Mouse (Mus musculus) cerebellum, adult (tissue): ENCODE results near the gene Rapgef4.
"Not testable (repeated sequence)": the region's sequence is repeated elsewhere in the genome, so short reads cannot be mapped to it uniquely, and the experiment has no call there.

Experiments
- ATAC-seq: cut with Nextera tagmentation; 2 replicates; pipeline ENCODE4 v1.9.2; 2017; ENCODE audit warnings: mild to moderate bottlenecking, moderate library complexity, mixed read lengths; ENCODE audit not compliant: insufficient number of reproducible peaks, low FRiP score, low TSS enrichment

The Rapgef4 gene

GRCm38 (mm10) chr2:72141732-72142131 lies 160.7 kb downstream of the Rapgef4 start:
- ATAC-seq: not testable (repeated sequence)

GRCm38 (mm10) chr2:72143413-72143812 lies 162.4 kb downstream of the Rapgef4 start:
- ATAC-seq: no peak

- ATAC-seq: no peak
Observed at GRCm38 (mm10) chr2:72144576-72145200, 163.6 kb downstream of the Rapgef4 start.

- ATAC-seq: no peak
Observed at GRCm38 (mm10) chr2:72145281-72145875, 164.3 kb downstream of the Rapgef4 start.

GRCm38 (mm10) chr2:72146061-72146460 lies 165.0 kb downstream of the Rapgef4 start:
- no peak for ATAC-seq

GRCm38 (mm10) chr2:72147246-72147645 lies 166.2 kb downstream of the Rapgef4 start:
- no peak for ATAC-seq

- ATAC-seq: no peak
Observed at GRCm38 (mm10) chr2:72147695-72148094, 166.7 kb downstream of the Rapgef4 start.

- ATAC-seq: no peak
Observed at GRCm38 (mm10) chr2:72148647-72149046, 167.6 kb downstream of the Rapgef4 start.

GRCm38 (mm10) chr2:72149059-72149458 lies 168.0 kb downstream of the Rapgef4 start:
- ATAC-seq: no peak

GRCm38 (mm10) chr2:72151792-72152554 lies 170.9 kb downstream of the Rapgef4 start:
- ATAC-seq: no peak

GRCm38 (mm10) chr2:72152746-72153145 lies 171.7 kb downstream of the Rapgef4 start:
- no peak for ATAC-seq

GRCm38 (mm10) chr2:72153851-72154250 lies 172.8 kb downstream of the Rapgef4 start:
- ATAC-seq: no peak

GRCm38 (mm10) chr2:72155102-72155773 lies 174.2 kb downstream of the Rapgef4 start:
- ATAC-seq: no peak

- ATAC-seq: no peak
Observed at GRCm38 (mm10) chr2:72156484-72156883, 175.4 kb downstream of the Rapgef4 start.

- no peak for ATAC-seq
Observed at GRCm38 (mm10) chr2:72157561-72157960, 176.5 kb downstream of the Rapgef4 start.

- no peak for ATAC-seq
Observed at GRCm38 (mm10) chr2:72158045-72158444, 177.0 kb downstream of the Rapgef4 start.

GRCm38 (mm10) chr2:72158691-72159225 lies 177.7 kb downstream of the Rapgef4 start:
- ATAC-seq: no peak

- ATAC-seq: peak; percentile 36; the same call in 1 of the 2 replicates
Observed at GRCm38 (mm10) chr2:72159281-72159680, 178.2 kb downstream of the Rapgef4 start.

- ATAC-seq: peak; percentile 74; the same call in 1 of the 2 replicates
Observed at GRCm38 (mm10) chr2:72165136-72165854, 184.3 kb downstream of the Rapgef4 start.
